Mouse (Mus musculus) G1E-ER4 (cell line): ENCODE measurements around the gene Gpc5. TPM values are rescaled to one million over a fixed set of nuclear protein-coding genes. Genes with fewer than 3 reads are reported as not detected.

Experiments
- GATA1 ChIP-seq: IDR thresholded peaks from one replicate; pipeline ENCODE4 v1.8.0; 2012; ENCODE audit warnings: low read length, inconsistent platforms
- polyA plus RNA-seq: library from polyadenylated mRNA; stranded (reverse); fragments of >175 nt; gene quantifications from 2 replicates; pipeline ENCODE4 v1.2.3, GENCODE M21; 2012

Gpc5 gene
- polyA plus RNA-seq, 1 experiment, result not detected

DNA sequence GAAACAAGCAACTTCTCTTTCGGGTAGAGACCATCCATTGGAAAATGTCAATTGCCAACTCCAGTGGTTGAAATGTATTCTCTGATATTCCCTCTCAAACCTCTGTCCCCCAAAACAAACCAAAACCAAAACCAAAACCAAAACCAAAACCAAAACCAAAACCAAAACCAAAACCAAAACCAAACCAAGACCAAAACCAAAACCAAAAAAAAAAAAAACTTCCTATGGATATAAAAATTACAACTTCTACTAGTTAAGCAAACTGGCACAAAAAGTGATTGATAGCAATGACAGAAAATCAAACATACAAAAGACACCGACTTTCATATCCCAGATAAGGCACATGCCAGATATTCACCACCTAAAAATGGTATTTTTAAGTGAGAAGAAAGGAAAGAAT lies 161.7 kb downstream of the Gpc5 start:
- TF ChIP-seq GATA1, result no peak

DNA sequence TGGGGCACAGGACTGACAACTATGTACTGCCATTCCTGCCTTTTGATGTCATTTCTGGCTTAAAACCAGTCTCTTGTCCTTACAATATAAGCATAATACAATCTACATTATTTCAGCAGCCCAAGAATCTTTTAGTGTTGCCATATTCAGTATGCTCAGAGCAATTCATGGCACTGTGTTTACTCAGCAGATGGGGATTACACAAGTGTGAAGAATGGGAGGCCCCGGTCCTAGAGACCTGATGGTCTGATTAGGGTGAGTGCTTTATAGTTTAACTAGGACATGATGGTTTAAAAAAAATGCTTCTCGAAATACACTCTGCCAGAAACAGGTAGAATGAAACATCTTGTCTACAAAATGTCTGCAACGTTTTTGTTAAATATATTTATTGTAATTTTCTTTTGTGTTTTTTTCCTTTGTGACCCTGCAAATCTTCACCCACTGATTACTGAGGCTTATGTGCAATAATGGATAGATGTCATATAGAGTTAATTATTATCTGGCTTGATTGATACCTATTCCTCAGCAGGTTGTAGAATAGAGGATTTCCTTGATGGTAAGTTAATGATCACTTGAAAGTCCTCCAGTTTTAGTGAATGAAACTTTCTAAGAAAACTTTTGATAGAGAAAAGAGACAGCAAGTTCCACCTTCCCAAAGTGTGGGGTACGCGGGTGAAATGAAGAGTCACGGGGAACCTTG lies 177.8 kb downstream of the Gpc5 start:
- no peak for TF ChIP-seq GATA1

GRCm38 (mm10) chr14:115270445-115270844 lies 178.4 kb downstream of the Gpc5 start:
- no peak for TF ChIP-seq GATA1

- no peak for TF ChIP-seq GATA1
Observed at GRCm38 (mm10) chr14:115282782-115283181, 190.8 kb downstream of the Gpc5 start.

DNA sequence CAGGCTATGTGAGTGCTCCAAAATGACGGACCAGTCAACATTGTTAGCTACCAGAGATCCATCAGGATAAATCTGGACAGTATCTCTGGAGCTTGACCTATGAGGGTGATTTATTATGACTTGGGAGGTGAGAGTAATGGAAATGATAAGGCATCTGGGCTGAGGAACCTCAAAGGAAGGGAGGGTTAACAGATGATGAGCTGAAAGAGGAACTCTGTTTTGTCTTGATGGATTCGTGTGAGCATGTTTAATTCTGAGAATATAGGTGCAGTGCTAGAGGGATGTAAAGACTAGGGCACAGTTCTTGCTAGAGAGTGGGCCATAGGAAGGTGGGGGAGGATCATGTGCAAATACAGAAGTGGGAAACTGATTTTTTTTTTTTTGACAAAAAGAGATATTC lies 232.2 kb downstream of the Gpc5 start:
- no peak for TF ChIP-seq GATA1

GRCm38 (mm10) chr14:115326426-115326825 lies 234.4 kb downstream of the Gpc5 start:
- TF ChIP-seq GATA1, result no peak

- no peak for TF ChIP-seq GATA1
Observed at GRCm38 (mm10) chr14:115339084-115339483, 247.1 kb downstream of the Gpc5 start.

GRCm38 (mm10) chr14:115342597-115342996 lies 250.6 kb downstream of the Gpc5 start:
- no peak for TF ChIP-seq GATA1

- TF ChIP-seq GATA1, result no peak
Observed at GRCm38 (mm10) chr14:115349448-115349847, 257.4 kb downstream of the Gpc5 start.

- TF ChIP-seq GATA1, result no peak
Observed at GRCm38 (mm10) chr14:115365320-115365935, 273.4 kb downstream of the Gpc5 start.

GRCm38 (mm10) chr14:115369611-115370167 lies 277.7 kb downstream of the Gpc5 start:
- TF ChIP-seq GATA1, result no peak

- no peak for TF ChIP-seq GATA1
Observed at GRCm38 (mm10) chr14:115371131-115371530, 279.1 kb downstream of the Gpc5 start.

DNA sequence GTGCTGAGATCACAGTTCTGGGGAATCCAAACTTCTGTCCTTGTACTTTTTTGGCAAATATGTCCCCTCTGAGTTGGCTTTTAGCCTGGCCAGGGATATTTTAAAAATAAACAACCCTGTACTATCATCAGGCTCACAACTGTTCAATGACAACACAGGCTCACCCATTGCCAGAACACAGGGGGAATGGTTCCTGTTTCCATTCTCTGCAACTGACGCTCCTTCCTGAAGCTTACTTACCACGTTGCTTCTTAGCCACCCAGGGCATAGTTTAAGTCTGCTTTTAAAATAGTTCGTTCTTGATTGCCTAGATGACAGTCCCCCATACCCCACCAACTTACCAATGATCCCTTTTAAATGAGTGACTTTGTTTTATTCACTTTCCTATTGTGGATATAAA lies 299.8 kb downstream of the Gpc5 start:
- TF ChIP-seq GATA1, result no peak

DNA sequence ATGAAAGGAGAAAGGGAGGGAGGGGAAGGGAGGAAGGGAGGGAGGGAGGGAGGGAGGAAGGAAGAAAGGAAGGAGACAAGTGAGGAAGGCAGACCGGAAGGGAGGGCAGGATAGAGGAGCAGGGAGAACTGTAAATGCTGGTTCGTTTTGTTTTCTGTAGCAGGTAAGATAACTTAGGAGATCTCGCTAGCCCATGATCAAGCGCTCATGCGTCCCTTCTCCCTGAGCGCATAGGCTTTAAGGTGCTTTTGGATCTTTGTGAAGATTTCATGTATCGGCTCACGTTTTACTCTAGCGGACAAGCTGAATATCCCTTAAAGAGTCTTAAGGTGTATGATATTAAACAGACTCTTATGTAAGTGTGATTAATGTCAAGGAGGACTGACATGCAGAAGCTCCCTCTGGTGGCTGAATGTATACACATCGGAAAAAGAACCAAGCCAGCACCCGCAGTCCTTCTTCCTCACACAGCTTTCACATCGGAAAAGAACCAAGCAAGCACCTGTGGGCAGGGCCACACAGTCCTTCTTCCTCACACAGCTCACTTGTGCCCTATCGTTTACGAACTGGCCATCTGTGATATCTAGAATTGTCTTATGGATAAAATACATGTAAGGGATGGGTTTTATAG lies 301.0 kb downstream of the Gpc5 start:
- no peak for TF ChIP-seq GATA1

DNA sequence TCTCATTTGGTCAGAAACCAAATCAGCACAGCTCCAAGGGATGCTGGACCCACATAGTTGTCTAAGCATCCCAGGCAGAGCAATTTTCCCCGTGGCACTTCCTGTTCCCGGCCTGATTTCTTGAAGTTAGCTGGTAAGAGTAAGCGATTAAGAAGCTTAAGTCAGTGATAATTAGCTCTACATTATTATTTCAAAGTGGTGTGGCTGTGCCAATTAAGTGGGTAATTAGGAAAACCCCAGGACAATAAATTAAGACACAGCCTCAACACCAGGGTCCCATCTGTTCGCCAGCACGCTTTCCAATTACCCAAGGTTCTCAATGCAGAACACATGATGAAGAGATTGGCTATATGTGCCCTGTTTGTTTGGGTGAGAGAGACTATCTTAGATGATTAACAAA lies 314.6 kb downstream of the Gpc5 start:
- TF ChIP-seq GATA1, result no peak

DNA sequence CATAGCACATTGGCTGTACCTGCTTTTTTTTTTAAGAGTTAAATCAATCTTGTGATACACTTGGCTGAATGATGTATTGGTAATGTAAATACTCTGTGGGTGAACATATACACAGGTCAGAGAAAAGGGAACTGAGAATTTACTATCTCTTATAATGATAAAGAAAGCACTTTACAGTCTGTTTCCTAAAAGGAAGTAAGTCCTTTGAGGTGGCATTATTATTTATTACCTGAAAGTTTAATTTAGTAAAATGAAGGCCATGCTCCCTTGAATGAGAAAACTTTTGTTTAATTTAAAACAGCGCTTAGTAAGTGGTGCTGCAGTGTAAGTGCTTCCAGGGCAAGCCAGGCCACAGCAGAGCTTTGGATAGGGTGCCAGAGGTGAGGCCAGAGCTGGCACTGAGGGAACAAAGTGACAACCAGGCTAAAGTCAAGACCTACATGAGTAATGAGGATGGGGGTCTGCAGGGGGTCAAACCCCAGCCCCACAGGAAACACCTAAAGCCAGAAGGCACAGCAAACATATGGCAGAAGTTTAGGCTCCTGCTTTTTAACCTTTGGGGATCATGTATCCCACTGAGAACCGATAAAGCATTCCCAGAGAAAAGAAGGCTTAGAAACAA lies 315.4 kb downstream of the Gpc5 start:
- TF ChIP-seq GATA1, result no peak
